Mouse (Mus musculus) CH12.LX (cell line): ENCODE data around the gene 4930583I09Rik. TPM values are rescaled to one million over a fixed set of nuclear protein-coding genes. Genes with fewer than 3 reads are reported as not detected.

ENCODE experiments used
- DNase-seq: peaks from one replicate; pipeline ENCODE4 v3.0.0-alpha.2; 2013; ENCODE audit errors: extremely low read depth
- H3K27ac ChIP-seq: 2 replicates; pipeline ENCODE4 v1.5.1; 2012; ENCODE audit warnings: low read depth, mild to moderate bottlenecking, control low read depth, moderate library complexity; ENCODE audit not compliant: insufficient read depth
- H3K27me3 ChIP-seq: replicated peaks from 2 replicates; pipeline ENCODE3; 2012; ENCODE audit warnings: inconsistent platforms
- H3K36me3 ChIP-seq, 2 experiments: replicated peaks in 1 of 2; 2 replicates each; pipeline versions ENCODE3 to v1.6.1; 2012; ENCODE audit warnings: inconsistent platforms in 1 of 2, low read length in 1 of 2, mild to moderate bottlenecking in 1 of 2, mixed read lengths in 1 of 2, moderate library complexity in 1 of 2; ENCODE audit not compliant: control insufficient read depth in 1 of 2, insufficient read depth in 1 of 2
- H3K4me1 ChIP-seq, 2 experiments: 2 replicates each; pipeline ENCODE4 v1.6.1; 2012; ENCODE audit warnings: inconsistent platforms in 1 of 2, moderate library complexity in 1 of 2; ENCODE audit not compliant: insufficient read depth in 2 of 2, control insufficient read depth in 1 of 2
- H3K4me2 ChIP-seq: 2 replicates; pipeline ENCODE4 v1.6.1; 2012; ENCODE audit warnings: low read depth, mild to moderate bottlenecking, control low read depth; ENCODE audit not compliant: poor library complexity, insufficient read depth, severe bottlenecking
- H3K4me3 ChIP-seq, 3 experiments: fragments of 150-350 bp in 1 of 3; sonication (generic) in 1 of 3; replicated peaks in 1 of 3; 2 replicates each; pipeline versions ENCODE3 to v1.5.1; 2011 to 2012; ENCODE audit warnings: low read depth in 2 of 3, low read length in 2 of 3, mild to moderate bottlenecking in 2 of 3, moderate library complexity in 2 of 3, control low read depth in 1 of 3, improper control_type of control experiment in 1 of 3, inconsistent platforms in 1 of 3, mixed read lengths in 1 of 3; ENCODE audit not compliant: poor library complexity in 1 of 3
- H3K79me2 ChIP-seq: replicated peaks from 2 replicates; pipeline ENCODE4 v1.6.1; 2012; ENCODE audit warnings: mild to moderate bottlenecking, moderate library complexity; ENCODE audit not compliant: control insufficient read depth, poor library complexity, insufficient read depth, severe bottlenecking; ENCODE audit errors: extremely low read depth
- H3K9ac ChIP-seq: 2 replicates; pipeline ENCODE4 v1.6.1; 2012; ENCODE audit warnings: low read depth, mild to moderate bottlenecking, control low read depth, moderate library complexity; ENCODE audit not compliant: insufficient read depth
- H3K9me3 ChIP-seq: replicated peaks from 2 replicates; pipeline ENCODE3; 2012; ENCODE audit warnings: low read length, inconsistent platforms, mixed read lengths
- BHLHE40 ChIP-seq: IDR thresholded peaks from 2 replicates; pipeline ENCODE4 v1.6.1; 2011; ENCODE audit warnings: mild to moderate bottlenecking, low read depth, low read length, improper control_type of control experiment
- CHD1 ChIP-seq: IDR thresholded peaks from 2 replicates; pipeline ENCODE4 v1.6.1; 2012; ENCODE audit warnings: low read depth, low read length, improper control_type of control experiment, inconsistent platforms
- CHD2 ChIP-seq: IDR thresholded peaks from 2 replicates; pipeline ENCODE4 v1.6.1; 2011; ENCODE audit warnings: low read length, improper control_type of control experiment
- CTCF ChIP-seq, 2 experiments: IDR thresholded peaks in 1 of 2; conservative IDR thresholded peaks in 1 of 2; 2 replicates each; pipeline ENCODE4 v1.5.1; 2011 to 2012; ENCODE audit warnings: low read depth in 2 of 2, low read length in 2 of 2, improper control_type of control experiment in 1 of 2, inconsistent platforms in 1 of 2, mild to moderate bottlenecking in 1 of 2, moderate library complexity in 1 of 2
- E2F4 ChIP-seq: IDR thresholded peaks from 2 replicates; pipeline ENCODE4 v1.6.1; 2011; ENCODE audit warnings: low read depth, low read length, improper control_type of control experiment; ENCODE audit not compliant: insufficient replicate concordance
- GABPA ChIP-seq: IDR thresholded peaks from 2 replicates; pipeline ENCODE4 v1.6.1; 2012; ENCODE audit warnings: low read depth, low read length, improper control_type of control experiment, inconsistent platforms; ENCODE audit not compliant: insufficient replicate concordance
- HCFC1 ChIP-seq: IDR thresholded peaks from 2 replicates; pipeline ENCODE4 v1.6.1; 2012; ENCODE audit warnings: low read depth, mild to moderate bottlenecking, inconsistent platforms, low read length, improper control_type of control experiment
- IRF4 ChIP-seq: IDR thresholded peaks from 2 replicates; pipeline ENCODE4 v1.6.1; 2014; ENCODE audit warnings: low read depth, mild to moderate bottlenecking, inconsistent platforms, low read length, improper control_type of control experiment
- JUND ChIP-seq: conservative IDR thresholded peaks from 2 replicates; pipeline ENCODE4 v1.6.1; 2011; ENCODE audit warnings: low read depth, low read length, improper control_type of control experiment
- KAT2A ChIP-seq: IDR thresholded peaks from 2 replicates; pipeline ENCODE4 v1.6.1; 2012; ENCODE audit warnings: low read length, improper control_type of control experiment, inconsistent platforms; ENCODE audit not compliant: insufficient replicate concordance
- MAFK ChIP-seq: IDR thresholded peaks from 2 replicates; pipeline ENCODE4 v1.6.1; 2011; ENCODE audit warnings: low read length, improper control_type of control experiment; ENCODE audit not compliant: insufficient replicate concordance
- MEF2A ChIP-seq: IDR thresholded peaks from 2 replicates; pipeline ENCODE4 v1.6.1; 2014; ENCODE audit warnings: low read depth, mild to moderate bottlenecking, inconsistent platforms, low read length, improper control_type of control experiment, borderline replicate concordance
- MXI1 ChIP-seq: IDR thresholded peaks from 2 replicates; pipeline ENCODE4 v1.6.1; 2011; ENCODE audit warnings: mild to moderate bottlenecking, low read depth, low read length, improper control_type of control experiment
- NRF1 ChIP-seq: IDR thresholded peaks from 2 replicates; pipeline ENCODE4 v1.6.1; 2014; ENCODE audit warnings: low read depth, mild to moderate bottlenecking, inconsistent platforms, low read length, improper control_type of control experiment, moderate library complexity
- PAX5 ChIP-seq: IDR thresholded peaks from 2 replicates; pipeline ENCODE4 v1.6.1; 2012; ENCODE audit warnings: low read length, inconsistent platforms, mixed read lengths
- POLR2A ChIP-seq: IDR thresholded peaks from 2 replicates; pipeline ENCODE4 v1.6.1; 2011; ENCODE audit warnings: low read depth, mild to moderate bottlenecking, improper control_type of control experiment, low read length
- RAD21 ChIP-seq: IDR thresholded peaks from 2 replicates; pipeline ENCODE4 v1.6.1; 2011; ENCODE audit warnings: low read depth, mild to moderate bottlenecking, low read length, improper control_type of control experiment, moderate library complexity
- SIN3A ChIP-seq: IDR thresholded peaks from 2 replicates; pipeline ENCODE4 v1.6.1; 2012; ENCODE audit warnings: low read length, improper control_type of control experiment, inconsistent platforms
- TCF12 ChIP-seq: IDR thresholded peaks from 2 replicates; pipeline ENCODE4 v1.6.1; 2014; ENCODE audit warnings: low read depth, mild to moderate bottlenecking, inconsistent platforms, low read length, improper control_type of control experiment
- USF2 ChIP-seq: conservative IDR thresholded peaks from 2 replicates; pipeline ENCODE4 v1.6.1; 2011; ENCODE audit warnings: low read depth, low read length, improper control_type of control experiment
- ZC3H11A ChIP-seq: IDR thresholded peaks from 2 replicates; pipeline ENCODE4 v1.6.1; 2012; ENCODE audit warnings: low read depth, mild to moderate bottlenecking, inconsistent platforms, low read length, improper control_type of control experiment
- dilution Hi-C: fragments of 300-500 bp; cut with MboI; formaldehyde crosslinking; loops from 2 replicates; pipeline ENCODE4 v1.14.3; 2020; ENCODE audit warnings: low sequenced_read_pairs; ENCODE audit not compliant: extremely low pct_unique_long_range_greater_than_20kb, extremely low pct_ligation_motif_present
- in situ Hi-C: fragments of 300-500 bp; cut with MboI; formaldehyde crosslinking; loops from 3 replicates; pipeline ENCODE4 v1.14.3; 2019; ENCODE audit warnings: low sequenced_read_pairs, low pct_ligation_motif_present, low pct_unique_long_range_greater_than_20kb, mixed read lengths
- polyA plus RNA-seq: library from polyadenylated mRNA; unstranded; fragments of >175 nt; gene quantifications from 2 replicates; pipeline ENCODE4 v1.2.1, GENCODE M21; 2012; ENCODE audit warnings: low read depth; ENCODE audit not compliant: insufficient read length
- total RNA-seq, 2 experiments: library from RNA; depleted of rRNA; stranded (reverse); fragments of 300-350 nt in 1 of 2; fragments of >200 nt in 1 of 2; gene quantifications; 2 replicates each; pipeline ENCODE4 v1.2.3; 2012 to 2014

The 4930583I09Rik gene
- total and polyA plus RNA-seq, 3 experiments = not detected

DNA sequence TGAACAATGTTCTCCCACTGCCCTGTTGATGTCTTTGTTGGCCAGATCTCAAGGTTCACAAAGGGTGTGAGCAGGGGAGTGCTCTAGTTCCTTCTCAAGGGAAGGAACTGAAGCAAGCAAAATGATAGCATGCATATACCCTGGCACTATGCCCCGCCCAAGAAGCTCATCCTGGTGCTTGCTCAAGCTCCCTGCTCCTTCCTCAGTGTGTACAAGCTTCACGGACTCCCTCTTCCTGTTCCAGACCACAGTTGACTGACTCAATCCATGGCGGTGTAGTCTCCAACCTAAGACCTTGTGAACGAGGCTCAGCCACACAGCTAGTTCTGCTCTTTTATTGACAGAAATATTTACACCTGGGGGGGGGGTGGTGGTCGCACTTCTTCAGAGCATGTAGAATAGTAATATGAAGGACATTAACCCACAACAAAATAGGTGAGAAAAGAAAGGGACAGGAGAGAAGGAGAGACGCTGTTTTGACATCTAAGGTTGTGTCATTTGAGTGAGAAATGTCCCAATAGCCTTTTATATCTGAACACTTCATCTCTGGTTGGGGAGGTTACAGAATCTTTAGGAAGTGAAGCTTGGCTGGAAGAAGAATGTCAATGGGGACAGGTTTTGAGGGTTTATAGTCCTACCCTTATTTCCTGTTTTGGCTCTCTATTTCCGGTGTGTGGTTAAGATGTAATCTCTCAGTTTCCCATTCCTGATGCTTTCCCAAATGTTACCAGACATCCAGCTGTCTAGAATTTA lies 14.9 kb downstream of the 4930583I09Rik start:
- no peaks in the 10 kb centered on the region for H3K9me3 ChIP-seq
- in situ Hi-C loops = no loop called here
- dilution Hi-C loops = no loop called here
- no peaks in the 10 kb centered on the region for H3K27me3 ChIP-seq
- H3K9ac ChIP-seq = no peak overlapping the region
- no peak for DNase-seq
- no peaks in the 10 kb centered on the region for H3K79me2 ChIP-seq
- no peak overlapping the region for H3K27ac ChIP-seq
- H3K4me3 ChIP-seq = no peak overlapping the region
- no peak overlapping the region for H3K4me2 ChIP-seq
- no peak for TF ChIP-seq POLR2A
- no peak for TF ChIP-seq RAD21
- TF ChIP-seq MAFK = no peak
- no peaks in the 10 kb centered on the region for H3K4me1 ChIP-seq
- no peaks in the 10 kb centered on the region for H3K36me3 ChIP-seq

DNA sequence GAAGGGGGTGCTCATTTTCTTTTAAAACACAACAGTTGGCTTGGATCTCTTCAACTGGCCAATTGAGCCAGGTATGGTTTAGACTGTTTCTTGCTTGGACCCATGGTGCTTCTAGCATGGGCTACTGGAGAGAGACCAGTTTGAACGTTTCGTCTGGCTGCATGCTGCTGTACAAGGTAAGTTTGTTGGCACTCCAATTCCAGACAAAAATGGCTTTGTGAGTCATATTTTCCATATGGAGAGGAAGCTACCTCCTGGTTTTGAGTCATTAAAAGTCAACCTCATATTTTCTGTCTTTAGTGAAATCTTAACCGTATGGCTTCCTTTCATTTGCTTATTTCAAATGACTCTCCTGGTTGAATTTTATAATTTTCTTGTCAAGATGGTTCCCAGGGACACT lies 19.6 kb downstream of the 4930583I09Rik start:
- no peak for DNase-seq
- Histone ChIP-seq H3K4me2 (no peak overlapping the region), H3K4me1 (no peaks in the 10 kb centered on the region), H3K79me2 (no peaks in the 10 kb centered on the region), H3K9me3 (no peaks in the 10 kb centered on the region), H3K27me3 (no peaks in the 10 kb centered on the region), H3K27ac (no peak overlapping the region), H3K4me3 (no peak overlapping the region), H3K36me3 (no peaks in the 10 kb centered on the region), H3K9ac (no peak overlapping the region)
- no peak for TF ChIP-seq NRF1
- TF ChIP-seq JUND = peak; percentile 63; the same call in 1 of the 2 replicates
- dilution Hi-C loops = no loop called here
- in situ Hi-C loops = no loop called here

DNA sequence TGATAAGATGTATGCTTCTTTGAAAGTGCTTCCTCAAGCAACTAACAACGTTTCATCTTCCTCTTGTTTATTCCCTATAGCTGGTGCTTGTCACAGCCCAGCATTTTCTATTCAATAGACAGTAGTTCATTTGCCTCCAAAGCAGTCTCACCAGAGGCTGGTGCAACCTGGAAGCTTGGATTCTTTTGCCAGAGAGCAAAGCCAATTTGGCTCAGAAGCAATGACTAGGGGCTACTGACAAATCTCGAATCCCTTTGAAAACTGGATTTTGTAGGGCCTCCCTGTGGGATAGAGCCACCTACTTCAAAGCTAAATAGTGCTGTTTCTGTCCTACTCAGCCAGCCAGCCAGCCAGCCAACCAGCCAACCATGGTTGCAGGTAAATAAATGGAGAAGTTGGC lies 20.1 kb downstream of the 4930583I09Rik start:
- no peak overlapping the region for H3K9ac ChIP-seq

More for the DNA sequence above, 20.1 kb downstream of the 4930583I09Rik start:
- no peak for DNase-seq
- TF ChIP-seq MXI1 (no peak), CTCF (conservative IDR thresholded peaks at IDR 0.05 in 1 of 2, IDR thresholded peaks at IDR 0.05 in 1 of 2; ENCODE audit: low read depth in 2 of 2, low read length in 2 of 2) (no peak), E2F4 (no peak), HCFC1 (no peak), BHLHE40 (no peak), IRF4 (no peak), TCF12 (no peak), MEF2A (no peak), KAT2A (no peak), USF2 (no peak), SIN3A (no peak), CHD1 (no peak), GABPA (no peak), PAX5 (no peak), NRF1 (no peak), ZC3H11A (no peak), CHD2 (no peak)
- H3K4me3 ChIP-seq = no peak overlapping the region
- no peaks in the 10 kb centered on the region for H3K9me3 ChIP-seq
- no peaks in the 10 kb centered on the region for H3K36me3 ChIP-seq
- no peaks in the 10 kb centered on the region for H3K79me2 ChIP-seq
- H3K27me3 ChIP-seq = no peaks in the 10 kb centered on the region
- dilution Hi-C loops = no loop called here
- H3K4me1 ChIP-seq = no peaks in the 10 kb centered on the region
- no peak overlapping the region for H3K27ac ChIP-seq
- in situ Hi-C loops = no loop called here
- no peak overlapping the region for H3K4me2 ChIP-seq
